Mouse (Mus musculus) forebrain, embryonic 11.5 days (tissue): ENCODE data around the gene Sorcs1. TPM values are rescaled to one million over a fixed set of nuclear protein-coding genes. Genes with fewer than 3 reads are reported as not detected.

ENCODE experiments used
- ATAC-seq: fragments of 200-750 bp; cut with Nextera tagmentation; replicated peaks from 2 replicates; pipeline ENCODE4 v1.8.0; 2017; ENCODE audit warnings: moderate TSS enrichment; ENCODE audit not compliant: low FRiP score
- DNase-seq: peaks from one replicate; pipeline ENCODE4 v3.0.0-alpha.2; 2017; ENCODE audit warnings: low spot score
- H3K27ac ChIP-seq: fragments of 300-500 bp; sonication (generic); 2 replicates; pipeline ENCODE4 v1.5.1; 2014; ENCODE audit warnings: low read depth, low read length
- H3K27me3 ChIP-seq: fragments of 300-500 bp; sonication (generic); 2 replicates; pipeline ENCODE4 v1.6.1; 2014; ENCODE audit warnings: mild to moderate bottlenecking, low read length, mixed read lengths; ENCODE audit not compliant: control insufficient read depth, insufficient read depth
- H3K36me3 ChIP-seq: fragments of 300-500 bp; sonication (generic); 2 replicates; pipeline ENCODE4 v1.6.1; 2014; ENCODE audit warnings: mild to moderate bottlenecking, low read length, moderate library complexity, mixed read lengths; ENCODE audit not compliant: control insufficient read depth, insufficient read depth
- H3K4me1 ChIP-seq: fragments of 300-500 bp; sonication (generic); replicated peaks from 2 replicates; pipeline ENCODE4 v1.6.1; 2014; ENCODE audit warnings: low read length, mixed read lengths; ENCODE audit not compliant: control insufficient read depth, insufficient read depth
- H3K4me2 ChIP-seq: fragments of 300-500 bp; sonication (generic); 2 replicates; pipeline ENCODE4 v1.6.1; 2014; ENCODE audit warnings: low read depth, mild to moderate bottlenecking, low read length, moderate library complexity, mixed read lengths; ENCODE audit not compliant: severe bottlenecking
- H3K4me3 ChIP-seq: fragments of 300-500 bp; sonication (generic); 2 replicates; pipeline ENCODE4 v1.5.1; 2014; ENCODE audit warnings: low read depth, low read length
- H3K9ac ChIP-seq: fragments of 300-500 bp; sonication (generic); 2 replicates; pipeline ENCODE4 v1.6.1; 2014; ENCODE audit warnings: low read length
- H3K9me3 ChIP-seq: fragments of 300-500 bp; sonication (generic); 2 replicates; pipeline ENCODE4 v1.6.1; 2016; ENCODE audit warnings: low read length, mixed read lengths; ENCODE audit not compliant: control insufficient read depth
- WGBS: fragments of 180-500 bp; shearing (Covaris S2); extraction: QIAGEN DNeasy Blood & Tissue Kit; methylation state at CpG from one replicate; pipeline ENCODE4 v1.1.7; 2014; 5-methylcytosine and 5-hydroxymethylcytosine counted together
- polyA plus RNA-seq: library from polyadenylated mRNA; unstranded; fragments of >200 nt; fragmentation: Nextera tagmentation; extraction: Ambion mirVana; gene quantifications from 2 replicates; pipeline ENCODE4 v1.2.1, GENCODE M21; 2014

Gene Sorcs1
- polyA plus RNA-seq, 1 experiment from 2014 or later, result 5.1 TPM

GRCm38 (mm10) chr19:50597300-50597699 lies 81.1 kb downstream of the Sorcs1 start:
- H3K4me1 ChIP-seq, result no peaks in the 10 kb centered on the region
- no peak overlapping the region for H3K27ac ChIP-seq
- H3K36me3 ChIP-seq, result no peaks in the 10 kb centered on the region
- no peak for ATAC-seq
- WGBS, result 85% methylated on average over 4 of the region's 4 CpGs
- H3K27me3 ChIP-seq, result no peaks in the 10 kb centered on the region
- no peaks in the 10 kb centered on the region for H3K9me3 ChIP-seq
- no peak overlapping the region for H3K4me2 ChIP-seq
- H3K4me3 ChIP-seq, result no peak overlapping the region
- no peak for DNase-seq
- H3K9ac ChIP-seq, result no peak overlapping the region

- no peak for DNase-seq
- Histone ChIP-seq H3K9me3 (no peaks in the 10 kb centered on the region), H3K27me3 (no peaks in the 10 kb centered on the region), H3K27ac (no peak overlapping the region), H3K4me1 (0 out of 2 replicates have a peak, but pooled peaks cover 2% of the 10 kb centered on the region), H3K4me3 (no peak overlapping the region), H3K36me3 (no peaks in the 10 kb centered on the region), H3K9ac (no peak overlapping the region), H3K4me2 (no peak overlapping the region)
- WGBS, result 96% methylated on average over 5 of the region's 5 CpGs
- ATAC-seq, result no peak
These were observed 92.3 kb downstream of the Sorcs1 start for GRCm38 (mm10) chr19:50586182-50586581.

- no peak for ATAC-seq
- H3K4me2 ChIP-seq, result no peak overlapping the region
- H3K4me1 ChIP-seq, result 0 out of 2 replicates have a peak, but pooled peaks cover 2% of the 10 kb centered on the region
- no peak for DNase-seq
- no peaks in the 10 kb centered on the region for H3K27me3 ChIP-seq
- H3K9me3 ChIP-seq, result no peaks in the 10 kb centered on the region
- no peaks in the 10 kb centered on the region for H3K36me3 ChIP-seq
- H3K27ac ChIP-seq, result no peak overlapping the region
- no peak overlapping the region for H3K4me3 ChIP-seq
- no peak overlapping the region for H3K9ac ChIP-seq
These were observed 95.5 kb downstream of the Sorcs1 start for GRCm38 (mm10) chr19:50582952-50583351.

GRCm38 (mm10) chr19:50569669-50570195 lies 108.7 kb downstream of the Sorcs1 start:
- 66% methylated on average over 1 of the region's 1 CpGs for WGBS
- Histone ChIP-seq H3K4me1 (no peaks in the 10 kb centered on the region), H3K4me2 (no peak overlapping the region), H3K36me3 (no peaks in the 10 kb centered on the region), H3K4me3 (no peak overlapping the region), H3K9ac (no peak overlapping the region), H3K9me3 (no peaks in the 10 kb centered on the region), H3K27me3 (no peaks in the 10 kb centered on the region), H3K27ac (no peak overlapping the region)
- no peak for ATAC-seq
- DNase-seq, result no peak

GRCm38 (mm10) chr19:50566306-50566705 lies 112.1 kb downstream of the Sorcs1 start:
- Histone ChIP-seq H3K9ac (no peak overlapping the region), H3K27ac (no peak overlapping the region), H3K27me3 (no peaks in the 10 kb centered on the region), H3K4me2 (no peak overlapping the region), H3K4me1 (no peaks in the 10 kb centered on the region), H3K4me3 (no peak overlapping the region), H3K36me3 (no peaks in the 10 kb centered on the region), H3K9me3 (no peaks in the 10 kb centered on the region)
- no peak for ATAC-seq
- WGBS, result 94% methylated on average over 2 of the region's 2 CpGs
- DNase-seq, result no peak

- Histone ChIP-seq H3K27ac (no peak overlapping the region), H3K27me3 (no peaks in the 10 kb centered on the region), H3K4me2 (no peak overlapping the region), H3K4me1 (no peaks in the 10 kb centered on the region; the same call in 1 of the 2 replicates), H3K4me3 (no peak overlapping the region), H3K9ac (no peak overlapping the region), H3K36me3 (no peaks in the 10 kb centered on the region), H3K9me3 (no peaks in the 10 kb centered on the region)
- WGBS, result 17% methylated on average over 6 of the region's 6 CpGs
- ATAC-seq, result no peak
- DNase-seq, result no peak
These were observed 119.7 kb downstream of the Sorcs1 start for GRCm38 (mm10) chr19:50558771-50559170.

GRCm38 (mm10) chr19:50534031-50534430 lies 144.4 kb downstream of the Sorcs1 start:
- H3K4me2 ChIP-seq, result no peak overlapping the region
- no peaks in the 10 kb centered on the region for H3K36me3 ChIP-seq
- DNase-seq (no peak), ATAC-seq (no peak)
- H3K9me3 ChIP-seq, result no peaks in the 10 kb centered on the region
- 44% methylated on average over 5 of the region's 5 CpGs for WGBS
- peaks cover 5% of the 10 kb centered on the region; the same call in 1 of the 2 replicates for H3K4me1 ChIP-seq
- H3K9ac ChIP-seq, result no peak overlapping the region
- no peaks in the 10 kb centered on the region for H3K27me3 ChIP-seq
- H3K4me3 ChIP-seq, result no peak overlapping the region
- H3K27ac ChIP-seq, result no peak overlapping the region

- no peaks in the 10 kb centered on the region for H3K27me3 ChIP-seq
- H3K4me3 ChIP-seq, result no peak overlapping the region
- whole genome bisulfite sequencing, result 87% methylated on average over 3 of the region's 3 CpGs
- no peak overlapping the region for H3K27ac ChIP-seq
- H3K4me1 ChIP-seq, result peaks cover 3% of the 10 kb centered on the region; the same call in 1 of the 2 replicates
- H3K9me3 ChIP-seq, result no peaks in the 10 kb centered on the region
- no peak for DNase-seq
- H3K36me3 ChIP-seq, result no peaks in the 10 kb centered on the region
- no peak overlapping the region for H3K4me2 ChIP-seq
- no peak for ATAC-seq
- no peak overlapping the region for H3K9ac ChIP-seq
These were observed 150.6 kb downstream of the Sorcs1 start for GRCm38 (mm10) chr19:50527835-50528234.

- 92% methylated on average over 8 of the region's 8 CpGs for WGBS
- Histone ChIP-seq H3K4me2 (no peak overlapping the region), H3K27ac (no peak overlapping the region), H3K9ac (no peak overlapping the region), H3K4me3 (no peak overlapping the region), H3K9me3 (no peaks in the 10 kb centered on the region), H3K36me3 (no peaks in the 10 kb centered on the region), H3K4me1 (no peaks in the 10 kb centered on the region), H3K27me3 (no peaks in the 10 kb centered on the region)
- DNase-seq, result no peak
- no peak for ATAC-seq
These were observed 152.4 kb downstream of the Sorcs1 start for GRCm38 (mm10) chr19:50526094-50526493.
